Mouse (Mus musculus) megakaryocyte, embryonic 14.5 days (primary cell): ENCODE data around the gene Hspa2.

Source experiments
- FLI1 ChIP-seq: IDR thresholded peaks from 2 replicates; pipeline ENCODE4 v1.6.1; 2012; ENCODE audit warnings: low read length, inconsistent platforms, mixed read lengths
- GATA1 ChIP-seq: IDR thresholded peaks from 3 replicates; pipeline ENCODE4 v1.6.1; 2012; ENCODE audit warnings: mixed read lengths, low read length, inconsistent platforms, borderline replicate concordance

DNA sequence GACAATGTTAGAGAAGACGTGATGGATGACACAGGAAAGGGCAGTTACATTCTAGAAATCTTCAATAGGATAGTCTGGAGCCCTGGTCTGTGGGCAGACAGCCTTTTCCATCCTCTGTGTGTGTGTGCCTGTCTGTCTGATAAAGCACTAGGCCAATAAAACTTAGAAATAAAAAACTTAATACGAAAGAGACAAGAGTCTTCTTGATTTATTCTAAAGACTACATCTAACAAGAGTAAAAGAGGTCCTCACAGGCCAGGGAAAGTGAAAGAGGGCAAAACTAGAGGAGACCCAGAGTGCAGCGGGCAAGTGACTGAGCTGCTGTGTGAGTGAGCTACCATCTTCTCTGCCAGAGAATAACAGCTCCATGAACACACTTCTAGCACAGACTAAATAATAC, 37.7 kb upstream of the Hspa2 start:
- no peak for TF ChIP-seq GATA1
- no peak for TF ChIP-seq FLI1
